Mouse (Mus musculus) intestine, embryonic 16.5 days (tissue): Measurements from ENCODE around the gene Serinc2. TPM values are rescaled to one million over a fixed set of nuclear protein-coding genes. Genes with fewer than 3 reads are reported as not detected.

Source experiments
- ATAC-seq: fragments of 200-750 bp; cut with Nextera tagmentation; 2 replicates; pipeline ENCODE4 v1.8.0; 2017; ENCODE audit warnings: moderate TSS enrichment, moderate library complexity
- H3K27ac ChIP-seq: fragments of 300-500 bp; sonication (generic); 2 replicates; pipeline ENCODE4 v1.5.1; 2014; ENCODE audit warnings: mild to moderate bottlenecking, low read length
- H3K27me3 ChIP-seq: fragments of 300-500 bp; sonication (generic); replicated peaks from 2 replicates; pipeline ENCODE4 v1.6.1; 2014; ENCODE audit warnings: low read length, control low read depth, mixed read lengths; ENCODE audit not compliant: control insufficient read depth, insufficient read depth
- H3K36me3 ChIP-seq: fragments of 300-500 bp; sonication (generic); 2 replicates; pipeline ENCODE4 v1.6.1; 2014; ENCODE audit warnings: low read length, control low read depth; ENCODE audit not compliant: control insufficient read depth, insufficient read depth
- H3K4me1 ChIP-seq: fragments of 300-500 bp; sonication (generic); 2 replicates; pipeline ENCODE4 v1.6.1; 2014; ENCODE audit warnings: low read length, control low read depth, mixed read lengths; ENCODE audit not compliant: control insufficient read depth, insufficient read depth
- H3K4me2 ChIP-seq: fragments of 300-500 bp; sonication (generic); 2 replicates; pipeline ENCODE4 v1.6.1; 2014; ENCODE audit warnings: low read depth, low read length, control low read depth
- H3K4me3 ChIP-seq: fragments of 300-500 bp; sonication (generic); 2 replicates; pipeline ENCODE4 v1.5.1; 2014; ENCODE audit warnings: mild to moderate bottlenecking, low read length
- H3K9ac ChIP-seq: fragments of 300-500 bp; sonication (generic); 2 replicates; pipeline ENCODE4 v1.6.1; 2014; ENCODE audit warnings: low read depth, low read length
- H3K9me3 ChIP-seq: fragments of 300-500 bp; sonication (generic); 2 replicates; pipeline ENCODE4 v1.6.1; 2016; ENCODE audit warnings: low read length, control low read depth; ENCODE audit not compliant: control insufficient read depth
- WGBS: fragments of 180-500 bp; shearing (Covaris S2); extraction: QIAGEN DNeasy Blood & Tissue Kit; methylation state at CpG from one replicate; pipeline ENCODE4 v1.1.7; 2014; 5-methylcytosine and 5-hydroxymethylcytosine counted together
- polyA plus RNA-seq: library from polyadenylated mRNA; unstranded; fragments of >200 nt; fragmentation: Nextera tagmentation; extraction: Ambion mirVana; gene quantifications from 2 replicates; pipeline ENCODE4 v1.2.1, GENCODE M21; 2015

The Serinc2 gene
- polyA plus RNA-seq, 1 experiment from 2014 or later, result 22.8 TPM

DNA sequence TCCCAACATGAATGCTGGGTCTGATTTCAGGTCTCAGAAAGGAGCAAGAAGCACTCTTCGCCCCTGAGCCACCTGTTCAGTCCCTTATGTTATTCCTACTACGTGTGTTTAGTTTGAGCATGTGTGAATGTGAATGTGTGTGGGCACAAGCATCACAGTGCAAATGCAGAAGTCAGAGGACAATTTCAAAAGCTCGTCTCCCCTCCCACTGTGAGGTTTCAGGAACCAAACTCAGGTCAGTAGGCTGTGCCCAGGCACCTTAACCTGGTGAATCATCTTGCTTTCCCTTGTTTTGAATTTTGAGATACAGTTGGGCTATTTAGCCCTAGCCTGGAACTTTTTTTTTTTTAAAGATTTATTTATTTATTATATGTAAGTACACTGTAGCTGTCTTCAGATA, 10.8 kb upstream of the Serinc2 start:
- Histone ChIP-seq H3K27me3 (no peaks in the 10 kb centered on the region), H3K4me3 (no peak overlapping the region), H3K9ac (no peak overlapping the region), H3K27ac (no peak overlapping the region), H3K36me3 (no peaks in the 10 kb centered on the region), H3K4me1 (no peaks in the 10 kb centered on the region), H3K4me2 (no peak overlapping the region), H3K9me3 (no peaks in the 10 kb centered on the region)
- 80% methylated on average over 3 of the region's 3 CpGs for WGBS
- ATAC-seq, result no peak

GRCm38 (mm10) chr4:130286531-130286930, 7.5 kb upstream of the Serinc2 start:
- Histone ChIP-seq H3K27me3 (no peaks in the 10 kb centered on the region), H3K9ac (no peak overlapping the region), H3K4me3 (no peak overlapping the region), H3K36me3 (no peaks in the 10 kb centered on the region), H3K9me3 (no peaks in the 10 kb centered on the region), H3K27ac (no peak overlapping the region), H3K4me2 (no peak overlapping the region), H3K4me1 (no peaks in the 10 kb centered on the region)
- no peak for ATAC-seq
- WGBS, result 48% methylated on average over 3 of the region's 3 CpGs

- H3K36me3 ChIP-seq, result no peaks in the 10 kb centered on the region
- ATAC-seq, result no peak
- H3K4me1 ChIP-seq, result no peaks in the 10 kb centered on the region
- 76% methylated on average over 9 of the region's 9 CpGs for WGBS
- H3K27ac ChIP-seq, result no peak overlapping the region
- no peak overlapping the region for H3K9ac ChIP-seq
- no peak overlapping the region for H3K4me2 ChIP-seq
- no peak overlapping the region for H3K4me3 ChIP-seq
- no peaks in the 10 kb centered on the region for H3K27me3 ChIP-seq
- no peaks in the 10 kb centered on the region for H3K9me3 ChIP-seq
Measured at GRCm38 (mm10) chr4:130283826-130284225, 4.8 kb upstream of the Serinc2 start.

- no peak overlapping the region for H3K4me3 ChIP-seq
- 73% methylated on average over 5 of the region's 5 CpGs for WGBS
- no peaks in the 10 kb centered on the region for H3K27me3 ChIP-seq
- no peak overlapping the region for H3K27ac ChIP-seq
- no peak for ATAC-seq
- H3K9me3 ChIP-seq, result no peaks in the 10 kb centered on the region
- H3K36me3 ChIP-seq, result no peaks in the 10 kb centered on the region
- no peaks in the 10 kb centered on the region for H3K4me1 ChIP-seq
- no peak overlapping the region for H3K4me2 ChIP-seq
- no peak overlapping the region for H3K9ac ChIP-seq
Measured at GRCm38 (mm10) chr4:130282856-130283255, 3.9 kb upstream of the Serinc2 start.

- Histone ChIP-seq H3K4me2 (no peak overlapping the region), H3K27ac (no peak overlapping the region), H3K4me3 (no peak overlapping the region), H3K36me3 (no peaks in the 10 kb centered on the region), H3K9ac (no peak overlapping the region), H3K9me3 (no peaks in the 10 kb centered on the region), H3K27me3 (peaks cover 12% of the 10 kb centered on the region), H3K4me1 (peaks cover 6% of the 10 kb centered on the region)
- peak; percentile 29; the same call in 1 of the 2 replicates for ATAC-seq
- 60% methylated on average over 7 of the region's 7 CpGs for WGBS
Measured at GRCm38 (mm10) chr4:130276573-130277176, 2.3 kb downstream of the Serinc2 start.

GRCm38 (mm10) chr4:130275823-130276105, 3.2 kb downstream of the Serinc2 start:
- Histone ChIP-seq H3K9me3 (no peaks in the 10 kb centered on the region), H3K9ac (peak overlapping the region; percentile 64; the same call in 1 of the 2 replicates), H3K4me1 (peaks cover 6% of the 10 kb centered on the region), H3K27ac (no peak overlapping the region), H3K4me3 (peak overlapping the region; percentile 59), H3K4me2 (peak overlapping the region; percentile 98), H3K36me3 (no peaks in the 10 kb centered on the region), H3K27me3 (peaks cover 12% of the 10 kb centered on the region)
- 42% methylated on average over 5 of the region's 5 CpGs for WGBS
- no peak for ATAC-seq

GRCm38 (mm10) chr4:130275016-130275822, 3.8 kb downstream of the Serinc2 start:
- H3K27me3 ChIP-seq, result peaks cover 12% of the 10 kb centered on the region
- H3K4me2 ChIP-seq, result peak overlapping the region; percentile 98
- H3K4me1 ChIP-seq, result peaks cover 6% of the 10 kb centered on the region
- peak; percentile 84 for ATAC-seq
- H3K9ac ChIP-seq, result peak overlapping the region; percentile 64
- 2% methylated on average over 60 of the region's 62 CpGs for WGBS
- peak overlapping the region; percentile 59 for H3K4me3 ChIP-seq
- no peak overlapping the region for H3K27ac ChIP-seq
- H3K36me3 ChIP-seq, result no peaks in the 10 kb centered on the region
- H3K9me3 ChIP-seq, result no peaks in the 10 kb centered on the region

DNA sequence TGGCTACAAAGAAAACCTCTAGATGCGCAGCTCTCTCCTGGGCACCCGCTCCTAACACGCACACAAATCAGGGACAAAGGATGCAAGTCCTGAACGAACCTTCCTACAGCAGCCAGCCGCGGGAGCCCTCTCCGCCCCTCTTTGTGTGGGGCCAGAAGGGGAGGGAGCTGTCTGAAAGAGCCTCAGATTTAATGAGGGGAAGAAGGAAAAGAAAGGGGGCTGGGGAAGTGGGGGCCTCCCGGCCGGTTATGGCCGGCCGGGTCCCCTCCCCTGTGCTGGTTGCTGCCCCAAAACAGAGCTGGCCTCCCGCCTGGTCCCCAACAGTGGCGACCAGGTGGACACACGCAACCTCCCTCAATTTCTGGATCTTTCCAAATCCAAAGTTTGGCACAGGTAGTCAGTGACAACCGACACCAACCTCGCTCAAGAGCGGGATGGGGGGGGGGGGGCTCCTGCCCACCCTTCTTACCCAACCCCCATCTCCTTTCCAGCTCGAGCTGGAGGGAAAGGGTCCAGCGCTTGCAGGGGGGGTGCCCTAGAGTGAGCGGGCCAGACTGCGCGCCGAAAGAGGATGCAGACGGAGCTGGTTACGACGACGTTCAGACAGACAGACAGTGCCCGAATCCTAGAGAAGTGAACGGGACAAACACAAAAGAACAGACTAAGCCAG, 4.5 kb downstream of the Serinc2 start:
- peak overlapping the region; percentile 98 for H3K4me2 ChIP-seq
- H3K4me1 ChIP-seq, result peaks cover 6% of the 10 kb centered on the region
- no peaks in the 10 kb centered on the region for H3K9me3 ChIP-seq
- H3K9ac ChIP-seq, result peak overlapping the region; percentile 64
- WGBS, result 1% methylated on average over 29 of the region's 29 CpGs
- no peak overlapping the region for H3K27ac ChIP-seq
- peaks cover 12% of the 10 kb centered on the region for H3K27me3 ChIP-seq
- no peaks in the 10 kb centered on the region for H3K36me3 ChIP-seq
- peak; percentile 37; the same call in 1 of the 2 replicates for ATAC-seq
- H3K4me3 ChIP-seq, result peak overlapping the region; percentile 59

DNA sequence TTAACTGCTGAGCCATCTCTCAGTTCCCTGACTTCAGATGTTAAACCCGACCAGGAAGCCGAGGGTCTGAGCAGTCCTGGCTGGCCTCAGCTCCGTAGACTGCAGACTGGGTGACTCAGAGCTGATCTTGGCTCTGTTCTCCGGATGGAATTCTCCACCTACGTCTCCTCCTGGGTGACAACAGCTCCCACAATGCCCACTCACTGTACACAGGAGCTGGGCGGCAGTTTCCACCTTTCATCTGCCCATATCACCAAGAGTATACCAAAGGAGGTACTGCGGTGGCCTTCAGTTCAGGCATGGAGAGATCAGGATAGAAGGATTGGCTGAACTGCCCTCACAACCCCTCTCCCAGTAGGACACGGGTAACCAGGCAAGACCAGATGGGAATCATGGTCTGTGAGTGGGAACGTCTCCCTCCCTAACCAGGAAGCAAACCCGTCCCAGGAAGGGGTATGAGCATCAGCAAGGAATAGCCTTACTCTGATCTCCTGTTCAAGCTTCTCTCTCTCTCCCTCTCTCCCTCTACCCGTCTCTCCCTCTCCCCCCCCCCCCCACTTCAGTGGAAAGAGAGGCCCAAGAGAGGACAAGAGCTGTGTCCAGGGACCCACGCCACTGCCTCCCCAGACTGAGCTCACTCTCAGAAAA, 5.2 kb downstream of the Serinc2 start:
- no peak overlapping the region for H3K27ac ChIP-seq

More for the DNA sequence above, 5.2 kb downstream of the Serinc2 start:
- no peaks in the 10 kb centered on the region for H3K36me3 ChIP-seq
- peak overlapping the region; percentile 64 for H3K9ac ChIP-seq
- peak overlapping the region; percentile 98 for H3K4me2 ChIP-seq
- H3K4me3 ChIP-seq, result peak overlapping the region; percentile 59
- peaks cover 12% of the 10 kb centered on the region for H3K27me3 ChIP-seq
- H3K9me3 ChIP-seq, result no peaks in the 10 kb centered on the region
- WGBS, result 29% methylated on average over 11 of the region's 12 CpGs
- no peak for ATAC-seq
- peaks cover 6% of the 10 kb centered on the region for H3K4me1 ChIP-seq
